Mouse (Mus musculus) MN1 (cell line): ENCODE data around the gene Hpcal1.

Experiments used
- DNase-seq: peaks from one replicate; pipeline ENCODE4 v3.0.0-alpha.2; 2016; ENCODE audit warnings: low spot score

Hpcal1 gene

GRCm38 (mm10) chr12:17686116-17686515 is 4.5 kb upstream of the Hpcal1 start:
- DNase-seq: no peak

- DNase-seq: no peak
Observed at GRCm38 (mm10) chr12:17688913-17689312, 1.7 kb upstream of the Hpcal1 start.

- no peak for DNase-seq
Observed at GRCm38 (mm10) chr12:17689931-17690563, 609 bp upstream of the Hpcal1 start.

GRCm38 (mm10) chr12:17691320-17691876 is 742 bp downstream of the Hpcal1 start:
- DNase-seq: no peak

- no peak for DNase-seq
Observed at GRCm38 (mm10) chr12:17691891-17692321, 1.2 kb downstream of the Hpcal1 start.

- DNase-seq: no peak
Observed at GRCm38 (mm10) chr12:17692356-17692755, 1.7 kb downstream of the Hpcal1 start.

- DNase-seq: no peak
Observed at GRCm38 (mm10) chr12:17692953-17693352, 2.3 kb downstream of the Hpcal1 start.

- no peak for DNase-seq
Observed at GRCm38 (mm10) chr12:17694589-17695115, 4.0 kb downstream of the Hpcal1 start.

- DNase-seq: no peak
Observed at GRCm38 (mm10) chr12:17696395-17696794, 5.7 kb downstream of the Hpcal1 start.

- no peak for DNase-seq
Observed at GRCm38 (mm10) chr12:17698934-17699333, 8.3 kb downstream of the Hpcal1 start.

GRCm38 (mm10) chr12:17699480-17699879 is 8.8 kb downstream of the Hpcal1 start:
- no peak for DNase-seq

- DNase-seq: no peak
Observed at GRCm38 (mm10) chr12:17701131-17701720, 10.6 kb downstream of the Hpcal1 start.

GRCm38 (mm10) chr12:17701795-17702194 is 11.1 kb downstream of the Hpcal1 start:
- DNase-seq: no peak

- no peak for DNase-seq
Observed at GRCm38 (mm10) chr12:17702257-17702943, 11.7 kb downstream of the Hpcal1 start.

- no peak for DNase-seq
Observed at GRCm38 (mm10) chr12:17702944-17703335, 12.3 kb downstream of the Hpcal1 start.

- DNase-seq: no peak
Observed at GRCm38 (mm10) chr12:17703866-17704265, 13.2 kb downstream of the Hpcal1 start.

- DNase-seq: no peak
Observed at GRCm38 (mm10) chr12:17707472-17707871, 16.8 kb downstream of the Hpcal1 start.

- DNase-seq: no peak
Observed at GRCm38 (mm10) chr12:17709451-17709850, 18.8 kb downstream of the Hpcal1 start.

GRCm38 (mm10) chr12:17709926-17710746 is 19.5 kb downstream of the Hpcal1 start:
- no peak for DNase-seq

- DNase-seq: no peak
Observed at GRCm38 (mm10) chr12:17710747-17711092, 20.1 kb downstream of the Hpcal1 start.

GRCm38 (mm10) chr12:17711731-17712388 is 21.2 kb downstream of the Hpcal1 start:
- DNase-seq: no peak
